Mouse (Mus musculus) ovary, adult 18-20 months (tissue): Measurements from ENCODE around the gene Ttc33.
A peak's percentile ranks its signal among the peaks of the same experiment; 100 is the strongest.

Source experiments
- DNase-seq: peaks from one replicate; pipeline ENCODE4 v3.0.0; 2022; ENCODE audit warnings: low spot score, mixed read lengths

Ttc33 gene

GRCm38 (mm10) chr15:5242241-5243035, 57.1 kb downstream of the Ttc33 start:
- DNase-seq = no peak

- DNase-seq = no peak
Observed at GRCm38 (mm10) chr15:5243036-5243958, 58.0 kb downstream of the Ttc33 start.

GRCm38 (mm10) chr15:5243959-5244905, 58.9 kb downstream of the Ttc33 start, which contains the start of gene Ptger4:
TSS of gene Ptger4 (minus strand) at chr15:5244187.
- peak; percentile 87 for DNase-seq

GRCm38 (mm10) chr15:5250182-5250581, 64.9 kb downstream of the Ttc33 start:
- no peak for DNase-seq

GRCm38 (mm10) chr15:5260183-5260582, 74.9 kb downstream of the Ttc33 start:
- DNase-seq = no peak

- DNase-seq = no peak
Observed at GRCm38 (mm10) chr15:5261004-5261403, 75.7 kb downstream of the Ttc33 start.

GRCm38 (mm10) chr15:5262095-5262667, 76.9 kb downstream of the Ttc33 start:
- DNase-seq = peak; percentile 19

- no peak for DNase-seq
Observed at GRCm38 (mm10) chr15:5262874-5263504, 77.7 kb downstream of the Ttc33 start.

- no peak for DNase-seq
Observed at GRCm38 (mm10) chr15:5266095-5266494, 80.8 kb downstream of the Ttc33 start.
